Mouse (Mus musculus): ENCODE results near the gene Gm1113. TPM values are rescaled to one million over a fixed set of nuclear protein-coding genes. Genes with fewer than 3 reads are reported as not detected.

The Gm1113 gene
- polyA plus RNA-seq, 1 experiment: not detected

DNA sequence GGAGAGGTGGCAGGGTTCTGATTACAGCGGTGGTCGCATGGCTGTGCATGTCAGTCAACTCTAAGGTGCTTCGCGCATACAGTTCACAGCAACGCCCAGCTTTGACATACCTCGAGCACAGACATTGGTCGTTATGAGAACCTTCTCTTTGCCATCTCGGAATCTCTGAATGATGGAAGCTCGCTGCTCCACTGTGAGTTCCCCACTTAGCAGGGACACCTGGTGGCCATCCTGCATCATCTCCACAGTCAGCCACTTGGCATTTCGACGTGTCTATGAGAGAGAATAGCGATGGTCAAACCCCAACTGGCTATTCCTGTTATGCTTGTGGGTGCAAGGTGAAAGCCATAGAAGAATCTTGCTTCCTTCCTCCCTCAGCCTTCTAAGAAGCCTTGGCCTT, 27.6 kb upstream of the Gm1113 start:
- Histone ChIP-seq H3K9me3 (no peaks in the 10 kb centered on the region), H3K4me3 (replicated peaks) (no peak overlapping the region), H3K27me3 (replicated peaks) (peaks cover 16% of the 10 kb centered on the region), H3K36me3 (replicated peaks; ENCODE audit: low read length) (no peaks in the 10 kb centered on the region), H3K4me1 (peaks cover 27% of the 10 kb centered on the region)
- TF ChIP-seq GATA1 (IDR thresholded peaks at IDR 0.05; ENCODE audit: borderline replicate concordance, low read length) (no peak), FLI1 (IDR thresholded peaks at IDR 0.05; ENCODE audit: low read length) (no peak)

DNA sequence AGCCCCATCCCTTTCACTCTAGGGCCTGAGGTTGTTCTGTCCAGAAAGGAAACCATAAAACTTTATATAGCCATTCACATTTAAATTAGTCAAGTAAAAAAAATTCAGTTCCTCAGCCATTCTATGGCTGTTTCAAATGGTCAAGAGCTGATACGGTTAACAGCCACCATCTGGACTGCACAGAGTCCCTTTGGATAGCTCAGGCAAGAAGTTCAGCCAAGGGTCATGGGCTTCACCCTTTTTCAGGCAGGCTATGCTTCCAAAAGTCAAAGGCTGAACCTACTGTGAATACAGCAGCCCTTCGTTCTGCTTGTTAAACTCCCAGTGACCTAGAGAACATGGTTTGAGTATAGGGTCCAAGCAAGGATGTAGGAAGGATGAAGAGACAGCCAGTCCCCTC, 26.6 kb upstream of the Gm1113 start:
- TF ChIP-seq GATA1 (IDR thresholded peaks at IDR 0.05; ENCODE audit: borderline replicate concordance, low read length): no peak
- no peak for TF ChIP-seq FLI1 (IDR thresholded peaks at IDR 0.05; ENCODE audit: low read length)
- no peaks in the 10 kb centered on the region for H3K36me3 ChIP-seq (replicated peaks; ENCODE audit: low read length)
- H3K9me3 ChIP-seq: no peaks in the 10 kb centered on the region
- no peak overlapping the region for H3K4me3 ChIP-seq (replicated peaks)
- peaks cover 27% of the 10 kb centered on the region for H3K4me1 ChIP-seq
- peaks cover 14% of the 10 kb centered on the region for H3K27me3 ChIP-seq (replicated peaks)

DNA sequence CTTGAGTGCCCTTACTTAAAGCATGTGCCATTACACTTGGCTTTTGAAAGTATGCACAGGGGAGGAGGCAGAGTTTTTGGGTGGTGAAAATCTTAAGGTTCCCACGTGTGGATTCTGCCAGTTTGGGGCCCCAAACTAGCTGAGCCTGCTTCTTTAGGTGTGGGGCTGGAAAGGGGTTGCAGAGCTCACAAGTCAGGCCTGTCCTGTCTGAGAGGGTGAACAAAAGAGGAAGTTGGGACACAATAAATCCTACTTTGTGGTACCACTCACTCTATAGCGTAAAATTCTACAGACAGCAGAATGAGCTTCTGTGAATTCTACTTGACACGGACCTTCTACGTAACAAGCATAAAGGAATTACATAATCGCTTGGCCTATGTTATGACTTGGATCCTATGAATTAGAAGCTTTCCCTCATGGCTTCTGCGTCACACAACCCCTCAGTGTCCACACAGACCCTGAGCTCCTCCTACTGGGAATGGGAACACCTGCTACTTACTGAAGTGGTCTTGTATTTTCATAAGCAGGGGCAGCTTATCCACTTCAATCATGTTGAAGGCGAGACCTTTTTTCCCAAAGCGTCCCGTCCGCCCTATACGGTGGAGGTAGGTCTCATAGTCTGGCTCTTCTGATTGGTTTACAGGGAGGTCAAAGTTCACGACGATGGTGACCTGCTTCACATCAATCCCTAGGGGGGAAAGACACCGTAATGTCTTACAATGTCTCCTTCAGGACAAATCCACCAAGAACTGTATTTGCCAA, 25.2 kb upstream of the Gm1113 start:
- Histone ChIP-seq H3K27me3 (replicated peaks) (peaks cover 12% of the 10 kb centered on the region), H3K4me3 (replicated peaks) (no peak overlapping the region), H3K4me1 (peaks cover 27% of the 10 kb centered on the region), H3K9me3 (no peaks in the 10 kb centered on the region), H3K36me3 (replicated peaks; ENCODE audit: low read length) (no peaks in the 10 kb centered on the region)
- TF ChIP-seq GATA1 (IDR thresholded peaks at IDR 0.05; ENCODE audit: borderline replicate concordance, low read length) (no peak), FLI1 (IDR thresholded peaks at IDR 0.05; ENCODE audit: low read length) (no peak)

DNA sequence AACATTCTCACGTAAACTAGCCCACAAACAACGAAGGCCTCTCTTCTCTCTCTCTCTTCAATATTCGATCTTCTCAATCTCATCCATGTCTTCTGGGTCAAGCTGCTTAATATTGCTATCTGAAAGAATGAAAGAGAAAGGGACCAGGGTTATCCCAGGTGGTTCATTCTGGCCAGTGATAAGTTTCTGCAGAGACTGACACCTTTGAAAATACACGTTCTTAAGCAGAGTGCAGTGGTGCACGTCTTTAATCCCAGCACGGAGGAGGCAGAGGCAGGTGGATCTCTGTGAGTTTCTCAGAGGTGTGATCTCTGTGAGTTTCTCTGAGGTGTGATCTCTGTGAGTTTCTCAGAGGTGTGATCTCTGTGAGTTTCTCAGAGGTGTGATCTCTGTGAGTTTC, 23.9 kb upstream of the Gm1113 start:
- H3K4me1 ChIP-seq: peaks cover 23% of the 10 kb centered on the region
- no peak overlapping the region for H3K4me3 ChIP-seq (replicated peaks)
- TF ChIP-seq GATA1 (IDR thresholded peaks at IDR 0.05; ENCODE audit: borderline replicate concordance, low read length) (no peak), FLI1 (IDR thresholded peaks at IDR 0.05; ENCODE audit: low read length) (no peak)
- no peaks in the 10 kb centered on the region for H3K9me3 ChIP-seq
- H3K27me3 ChIP-seq (replicated peaks): peaks cover 11% of the 10 kb centered on the region
- H3K36me3 ChIP-seq (replicated peaks; ENCODE audit: low read length): no peaks in the 10 kb centered on the region

DNA sequence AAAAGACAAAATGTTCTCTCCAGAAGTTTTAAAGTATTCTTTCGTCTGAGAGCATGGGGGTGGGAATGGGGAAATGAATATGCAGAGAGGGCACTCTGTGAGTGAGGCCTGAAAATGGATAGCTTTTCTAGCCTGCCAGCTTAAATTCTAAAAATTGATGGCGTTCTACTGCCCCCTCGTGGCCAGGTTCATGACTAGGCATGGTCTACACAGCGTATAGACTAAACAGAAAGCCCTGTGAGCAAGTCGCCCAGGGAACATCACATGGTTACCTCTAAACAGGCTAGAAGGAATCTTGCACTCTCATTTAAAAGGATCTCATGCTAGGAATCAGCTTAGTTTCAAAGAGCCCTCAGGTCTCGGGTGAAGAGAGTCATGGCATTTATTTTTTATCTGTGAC, 23.4 kb upstream of the Gm1113 start:
- Histone ChIP-seq H3K36me3 (replicated peaks; ENCODE audit: low read length) (no peaks in the 10 kb centered on the region), H3K4me3 (replicated peaks) (no peak overlapping the region), H3K9me3 (no peaks in the 10 kb centered on the region), H3K4me1 (peaks cover 19% of the 10 kb centered on the region), H3K27me3 (replicated peaks) (peaks cover 11% of the 10 kb centered on the region)
- TF ChIP-seq GATA1 (IDR thresholded peaks at IDR 0.05; ENCODE audit: borderline replicate concordance, low read length) (no peak), FLI1 (IDR thresholded peaks at IDR 0.05; ENCODE audit: low read length) (no peak)

DNA sequence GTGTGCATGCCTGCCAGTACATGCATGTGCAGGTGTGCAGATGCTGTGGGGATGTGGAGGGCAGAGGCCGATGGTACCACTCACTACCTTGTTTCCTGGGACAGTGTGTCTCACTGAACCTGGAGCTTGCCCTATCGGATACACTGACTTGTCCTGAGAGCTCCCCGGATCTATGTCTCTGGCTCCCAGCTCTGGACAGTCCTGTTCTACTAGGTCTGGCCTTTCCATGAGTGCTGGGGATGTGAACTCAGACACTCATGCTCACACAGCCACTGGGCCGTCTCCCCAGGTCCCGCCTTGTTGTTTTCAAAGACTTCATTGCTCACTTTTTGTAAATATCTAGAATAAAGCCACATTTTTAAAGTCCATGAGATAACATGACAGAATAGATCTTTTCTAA, 23.0 kb upstream of the Gm1113 start:
- H3K4me3 ChIP-seq (replicated peaks): no peak overlapping the region
- H3K9me3 ChIP-seq: no peaks in the 10 kb centered on the region
- no peaks in the 10 kb centered on the region for H3K36me3 ChIP-seq (replicated peaks; ENCODE audit: low read length)
- H3K4me1 ChIP-seq: peaks cover 14% of the 10 kb centered on the region
- TF ChIP-seq GATA1 (IDR thresholded peaks at IDR 0.05; ENCODE audit: borderline replicate concordance, low read length): no peak
- no peak for TF ChIP-seq FLI1 (IDR thresholded peaks at IDR 0.05; ENCODE audit: low read length)
- H3K27me3 ChIP-seq (replicated peaks): peaks cover 11% of the 10 kb centered on the region

DNA sequence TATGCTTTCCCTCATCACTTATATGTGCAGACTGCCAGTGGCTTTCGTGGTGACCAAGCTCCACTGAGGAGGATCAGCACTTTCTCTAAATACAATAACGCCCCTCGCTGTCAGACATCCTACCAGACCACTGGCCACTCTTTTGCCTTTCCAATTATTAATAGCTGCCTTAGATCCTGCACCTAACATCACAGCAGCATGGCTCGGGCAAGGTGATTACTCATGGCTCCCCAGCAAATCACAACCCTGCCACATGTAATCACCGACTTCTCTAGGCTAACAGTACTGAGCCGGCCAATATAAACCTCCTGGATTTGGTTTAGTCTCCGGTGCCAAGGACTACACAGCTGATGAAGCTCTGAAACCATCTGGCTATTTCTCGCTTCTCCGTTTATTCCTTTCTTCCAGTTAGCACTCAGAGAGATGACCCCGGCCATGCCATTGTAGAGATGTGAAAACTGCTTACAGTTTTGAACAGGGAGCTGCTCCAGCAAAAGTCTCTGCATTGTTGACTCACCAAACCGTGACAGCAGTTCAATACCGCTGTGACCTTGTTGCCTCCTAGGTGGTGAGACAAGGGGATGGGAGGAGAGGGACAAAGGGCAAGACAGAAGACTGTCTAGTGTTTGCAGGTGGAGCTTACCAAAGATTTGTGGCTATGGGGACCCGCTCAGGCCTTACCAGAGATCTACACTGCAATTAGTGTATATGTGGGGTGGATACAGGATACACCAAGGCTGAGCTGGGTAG, 21.1 kb upstream of the Gm1113 start:
- TF ChIP-seq FLI1 (IDR thresholded peaks at IDR 0.05; ENCODE audit: low read length) (no peak), GATA1 (IDR thresholded peaks at IDR 0.05; ENCODE audit: borderline replicate concordance, low read length) (no peak)
- peaks cover 13% of the 10 kb centered on the region for H3K27me3 ChIP-seq (replicated peaks)
- no peaks in the 10 kb centered on the region for H3K9me3 ChIP-seq
- no peaks in the 10 kb centered on the region for H3K36me3 ChIP-seq (replicated peaks; ENCODE audit: low read length)
- no peak overlapping the region for H3K4me3 ChIP-seq (replicated peaks)
- peaks cover 12% of the 10 kb centered on the region for H3K4me1 ChIP-seq

DNA sequence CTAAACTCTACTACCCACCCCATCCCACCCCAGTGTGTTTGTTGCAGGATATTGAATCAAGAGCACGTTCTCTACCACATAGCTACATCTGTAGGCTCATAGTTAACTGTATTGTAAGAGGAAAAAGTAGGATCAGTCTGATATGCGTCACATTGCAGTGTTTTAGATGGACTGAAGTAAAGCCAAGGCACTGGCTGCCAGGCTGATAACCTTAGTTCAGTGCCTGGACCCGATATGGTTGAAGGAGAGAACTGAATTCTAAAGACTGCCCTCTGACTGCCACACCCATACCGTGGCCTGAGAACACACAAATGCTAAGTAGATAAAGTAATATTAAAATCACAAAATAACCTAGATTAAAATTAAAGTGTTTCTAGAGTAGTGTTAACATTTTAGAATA, 17.8 kb upstream of the Gm1113 start:
- no peaks in the 10 kb centered on the region for H3K9me3 ChIP-seq

DNA sequence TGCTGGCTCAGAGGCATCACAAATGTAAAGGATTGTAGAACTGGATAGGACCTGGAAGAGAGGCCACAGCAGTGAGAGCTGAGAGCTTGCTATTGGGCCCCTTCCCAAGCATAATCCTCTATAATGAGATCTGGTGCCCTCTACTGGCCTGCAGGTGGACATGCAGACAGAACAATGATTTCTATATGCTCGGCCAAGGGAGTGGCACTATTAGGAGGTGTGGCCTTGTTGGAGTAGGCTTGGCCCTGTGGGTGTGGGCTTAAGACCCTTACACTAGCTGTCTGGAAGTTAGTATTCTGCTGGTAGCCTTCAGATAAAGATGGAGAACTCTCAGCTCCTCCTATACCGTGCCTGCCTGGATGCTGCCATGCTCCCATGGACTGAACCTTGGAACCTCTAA, 17.0 kb upstream of the Gm1113 start:
- peaks cover 8% of the 10 kb centered on the region for H3K4me1 ChIP-seq
- no peak overlapping the region for H3K4me3 ChIP-seq (replicated peaks)
- H3K27me3 ChIP-seq (replicated peaks): peaks cover 8% of the 10 kb centered on the region
- no peaks in the 10 kb centered on the region for H3K9me3 ChIP-seq
- no peaks in the 10 kb centered on the region for H3K36me3 ChIP-seq (replicated peaks; ENCODE audit: low read length)
- TF ChIP-seq GATA1 (IDR thresholded peaks at IDR 0.05; ENCODE audit: borderline replicate concordance, low read length): no peak
- TF ChIP-seq FLI1 (IDR thresholded peaks at IDR 0.05; ENCODE audit: low read length): no peak

More for the DNA sequence above, 17.8 kb upstream of the Gm1113 start:
- peaks cover 8% of the 10 kb centered on the region for H3K4me1 ChIP-seq
- TF ChIP-seq FLI1 (IDR thresholded peaks at IDR 0.05; ENCODE audit: low read length): no peak
- no peak for TF ChIP-seq GATA1 (IDR thresholded peaks at IDR 0.05; ENCODE audit: borderline replicate concordance, low read length)
- H3K4me3 ChIP-seq (replicated peaks): no peak overlapping the region
- H3K27me3 ChIP-seq (replicated peaks): peaks cover 8% of the 10 kb centered on the region
- H3K36me3 ChIP-seq (replicated peaks; ENCODE audit: low read length): no peaks in the 10 kb centered on the region

DNA sequence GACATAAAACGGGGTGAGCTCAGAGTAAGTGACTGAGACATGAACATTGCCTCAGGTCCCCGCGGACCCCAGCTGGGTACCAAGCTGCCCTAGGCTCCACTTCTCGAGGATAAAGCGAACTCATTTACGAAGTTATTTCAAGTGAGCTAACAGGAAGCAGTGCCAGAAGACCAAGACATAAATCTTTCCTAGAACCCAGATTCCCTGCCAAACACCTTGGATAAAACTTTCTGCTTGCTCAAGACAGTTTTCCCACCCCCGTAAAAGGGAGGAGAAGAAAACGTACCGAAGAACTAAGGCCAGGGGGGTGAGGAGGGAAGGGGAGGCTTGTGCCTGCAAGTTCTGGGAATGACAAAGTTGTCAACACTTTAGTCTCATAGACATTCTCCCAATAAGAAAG, 15.2 kb upstream of the Gm1113 start:
- H3K27me3 ChIP-seq (replicated peaks): peaks cover 12% of the 10 kb centered on the region
- H3K4me1 ChIP-seq: peaks cover 8% of the 10 kb centered on the region
- TF ChIP-seq GATA1 (IDR thresholded peaks at IDR 0.05; ENCODE audit: borderline replicate concordance, low read length) (no peak), FLI1 (IDR thresholded peaks at IDR 0.05; ENCODE audit: low read length) (no peak)
- no peak overlapping the region for H3K4me3 ChIP-seq (replicated peaks)
- H3K9me3 ChIP-seq: no peaks in the 10 kb centered on the region
- no peaks in the 10 kb centered on the region for H3K36me3 ChIP-seq (replicated peaks; ENCODE audit: low read length)
